Mouse (Mus musculus): Measurements from ENCODE around the gene Mb. TPM values are rescaled to one million over a fixed set of nuclear protein-coding genes. Genes with fewer than 3 reads are reported as not detected.
A peak's percentile ranks its signal among the peaks of the same experiment; 100 is the strongest.

Gene Mb
- total RNA-seq, 2 experiments from 2014 or later = 0.43 to 1.7 TPM

- peak; percentile 37 to 46 for DNase-seq
Observed at GRCm38 (mm10) chr15:76979799-76980198, 70.7 kb downstream of the Mb start.

- no peak for DNase-seq
Observed at GRCm38 (mm10) chr15:76976619-76977018, 73.9 kb downstream of the Mb start.

- DNase-seq = peak; percentile 74 to 84
Observed at GRCm38 (mm10) chr15:76973855-76974651, 76.4 kb downstream of the Mb start.

- no peak for DNase-seq
Observed at GRCm38 (mm10) chr15:76973272-76973854, 77.1 kb downstream of the Mb start.

GRCm38 (mm10) chr15:76972661-76973060 lies 77.8 kb downstream of the Mb start:
- no peak for DNase-seq

Other genes starting within 250 kb of the Mb start
- 10 to 100 TPM; 15.3 to 25.7 TPM for gene Zfp251, start 179.2 kb downstream of the Mb start, total RNA-seq (2021)
- 1 to 10 TPM; 2.7 to 3.6 TPM for gene Zfp7, start 171.4 kb downstream of the Mb start, total RNA-seq (2021)
- under 1 TPM in 1 of 2 experiments, not detected in 1; 0.36 TPM for gene Gm49527, start 171.3 kb downstream of the Mb start, total RNA-seq (2021)
- 1 to 10 TPM; 2.7 to 4.4 TPM for gene Zfp647, start 125.2 kb downstream of the Mb start, total RNA-seq (2021)
- gene 1110038F14Rik, start 102.2 kb downstream of the Mb start, total RNA-seq (2021) = 10 to 100 TPM; 39.8 to 41.9 TPM
- gene Apol6, start 5.9 kb downstream of the Mb start, total RNA-seq (2021) = 10 to 100 TPM; 12.9 to 22.4 TPM